Mouse (Mus musculus) stomach, postnatal 0 days (tissue): ENCODE data around the gene Dzip1l.

Experiments used
- CTCF ChIP-seq: IDR thresholded peaks from 2 replicates; pipeline ENCODE4 v1.5.1; 2016; ENCODE audit warnings: antibody characterized with exemption, low read depth, mild to moderate bottlenecking, moderate library complexity
- EP300 ChIP-seq: optimal IDR thresholded peaks from 2 replicates; pipeline ENCODE3; 2016; ENCODE audit warnings: antibody characterized with exemption

DNA sequence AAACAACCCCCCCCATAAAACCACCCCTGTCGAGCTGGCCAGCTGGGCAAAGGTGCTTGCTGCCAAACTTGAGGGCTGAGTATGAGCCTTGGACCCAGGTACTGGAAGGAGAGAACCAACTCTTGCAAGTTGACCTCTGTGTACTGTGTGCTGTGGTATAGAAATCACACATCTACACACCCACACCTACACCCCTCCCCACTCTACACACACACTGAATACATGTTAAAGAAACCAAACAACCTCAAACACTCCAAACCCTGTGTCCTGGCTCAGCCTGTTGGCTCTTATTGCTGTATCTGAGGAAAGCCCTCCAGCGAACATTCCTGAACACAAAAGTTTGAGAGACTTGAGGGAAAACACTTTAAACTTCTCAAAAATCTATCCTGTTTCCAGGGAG lies 6.3 kb upstream of the Dzip1l start:
- TF ChIP-seq CTCF (no peak), EP300 (no peak)
